Mouse (Mus musculus) adipocyte (in vitro differentiated cells): ENCODE data around the gene Ermap.

Experiments used
- DNase-seq: peaks from one replicate; pipeline ENCODE4 v3.0.0-alpha.2; 2016; ENCODE audit warnings: low spot score

Ermap gene

DNA sequence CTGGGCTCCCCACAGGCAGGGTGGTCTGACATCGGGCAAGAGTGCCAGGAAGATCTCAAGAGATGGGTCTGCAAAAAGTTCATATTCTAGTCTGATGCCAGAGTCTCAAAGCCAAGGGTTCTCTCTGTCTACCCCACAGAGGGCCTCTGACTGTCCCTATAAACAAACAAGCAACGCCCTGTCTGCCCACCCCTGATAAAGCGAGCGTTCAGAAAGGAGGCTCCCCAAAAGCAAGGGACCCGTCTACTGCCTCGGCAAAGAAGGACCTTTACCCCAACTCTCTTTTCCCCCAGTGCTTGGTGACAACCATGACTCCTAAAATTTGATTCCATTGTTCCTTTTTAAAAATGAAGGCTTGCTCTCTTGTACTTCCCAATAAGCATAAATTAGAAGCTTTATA lies at the start of gene Ermap:
Gene Ermap, minus strand, starts transcription at position 148 of the 400 bp plus-strand sequence.
- no peak for DNase-seq

DNA sequence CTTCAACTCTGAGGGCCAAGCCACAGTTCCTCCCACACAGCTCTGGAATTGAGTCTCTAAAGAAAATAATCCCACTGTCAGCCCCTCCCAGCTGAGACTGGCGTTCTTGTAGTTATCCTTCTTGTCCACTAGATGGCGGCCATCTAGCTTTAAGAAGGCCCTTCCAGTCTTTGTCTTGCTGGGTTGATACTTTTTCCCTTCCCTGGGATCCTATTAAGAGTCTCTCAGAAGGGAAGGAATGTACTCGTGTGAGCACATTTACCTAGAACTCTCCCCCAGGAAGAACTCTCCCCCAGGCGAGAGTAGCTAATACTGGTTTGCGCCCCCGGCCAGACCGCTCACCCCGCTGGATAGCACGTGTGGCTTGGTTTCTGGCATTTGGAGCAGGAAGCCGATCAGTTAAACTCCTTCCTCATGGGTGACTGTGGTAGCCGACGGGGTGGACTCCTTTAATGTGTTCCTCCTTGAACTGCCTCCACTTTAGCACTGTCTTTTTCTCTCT lies 49.4 kb upstream of the Ermap start:
- peak; percentile 72 for DNase-seq

DNA sequence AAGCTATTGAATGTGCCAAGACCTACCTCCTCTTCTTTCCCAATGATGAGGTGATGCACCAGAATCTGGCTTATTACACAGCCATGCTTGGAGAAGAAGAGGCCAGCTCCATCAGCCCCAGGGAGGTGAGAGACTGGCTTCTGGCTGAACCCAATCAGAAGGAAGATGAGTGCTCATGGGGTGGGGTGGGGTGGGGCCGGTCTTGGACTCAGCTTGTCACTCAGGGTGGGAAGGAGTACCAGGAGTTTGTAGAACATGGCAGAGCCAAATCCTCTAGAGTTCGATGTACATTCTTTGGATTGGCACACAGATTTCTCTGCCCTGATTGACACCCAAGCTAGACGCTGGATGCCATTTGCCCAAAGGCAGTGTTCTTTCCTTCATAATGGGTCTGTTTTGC lies 48.9 kb upstream of the Ermap start:
- DNase-seq: no peak

DNA sequence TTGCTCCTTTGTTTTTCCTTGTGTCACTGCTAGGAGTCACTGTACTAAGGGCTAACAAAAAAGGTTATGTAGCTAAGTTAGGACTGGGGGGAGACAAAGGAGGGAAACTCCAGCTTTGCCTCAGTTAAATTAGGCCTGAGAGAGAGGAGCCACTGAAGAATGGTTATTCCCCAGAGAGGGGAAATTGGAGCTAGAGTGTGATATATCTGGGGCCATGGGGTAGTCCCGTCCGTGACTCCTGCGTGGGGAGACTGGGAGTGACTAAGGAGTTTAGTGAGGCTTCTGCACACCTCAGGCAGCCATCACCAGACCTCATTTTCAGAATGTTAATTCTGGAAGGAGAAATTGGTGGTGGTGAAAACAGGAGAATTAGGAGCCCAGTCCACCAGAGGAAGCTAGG lies 44.5 kb upstream of the Ermap start:
- no peak for DNase-seq

DNA sequence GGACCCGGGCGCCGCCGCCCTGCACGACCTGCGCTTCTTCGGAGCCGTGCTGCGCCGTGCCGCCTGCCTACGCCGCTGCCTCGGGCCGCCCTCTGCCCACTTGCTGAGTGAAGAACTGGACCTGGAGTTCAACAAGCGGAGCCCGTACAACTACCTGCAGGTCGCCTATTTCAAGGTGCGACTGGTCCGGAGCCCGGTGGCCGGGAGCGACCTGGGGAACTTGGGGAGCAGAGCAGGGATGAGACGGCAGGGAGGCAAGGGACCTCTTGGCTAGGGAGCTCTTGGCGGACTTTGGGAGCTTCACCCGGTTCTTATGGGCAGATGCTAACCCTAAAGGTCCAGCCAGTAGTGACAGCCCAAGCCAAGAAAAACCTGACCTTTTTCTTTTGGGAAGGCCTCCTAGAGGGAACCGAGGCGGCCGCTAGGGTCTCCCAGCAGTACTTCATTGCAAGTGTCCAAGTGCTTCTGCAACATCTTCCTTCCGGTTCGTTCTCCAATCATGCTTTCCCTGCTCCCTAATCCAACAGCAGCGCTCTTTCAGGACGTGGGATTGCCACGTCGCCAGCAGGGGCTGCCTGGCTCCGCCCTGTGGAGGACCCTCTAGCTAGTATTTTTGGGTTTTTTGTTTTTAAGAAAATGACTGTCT lies 43.6 kb upstream of the Ermap start:
- peak; percentile 71 for DNase-seq

DNA sequence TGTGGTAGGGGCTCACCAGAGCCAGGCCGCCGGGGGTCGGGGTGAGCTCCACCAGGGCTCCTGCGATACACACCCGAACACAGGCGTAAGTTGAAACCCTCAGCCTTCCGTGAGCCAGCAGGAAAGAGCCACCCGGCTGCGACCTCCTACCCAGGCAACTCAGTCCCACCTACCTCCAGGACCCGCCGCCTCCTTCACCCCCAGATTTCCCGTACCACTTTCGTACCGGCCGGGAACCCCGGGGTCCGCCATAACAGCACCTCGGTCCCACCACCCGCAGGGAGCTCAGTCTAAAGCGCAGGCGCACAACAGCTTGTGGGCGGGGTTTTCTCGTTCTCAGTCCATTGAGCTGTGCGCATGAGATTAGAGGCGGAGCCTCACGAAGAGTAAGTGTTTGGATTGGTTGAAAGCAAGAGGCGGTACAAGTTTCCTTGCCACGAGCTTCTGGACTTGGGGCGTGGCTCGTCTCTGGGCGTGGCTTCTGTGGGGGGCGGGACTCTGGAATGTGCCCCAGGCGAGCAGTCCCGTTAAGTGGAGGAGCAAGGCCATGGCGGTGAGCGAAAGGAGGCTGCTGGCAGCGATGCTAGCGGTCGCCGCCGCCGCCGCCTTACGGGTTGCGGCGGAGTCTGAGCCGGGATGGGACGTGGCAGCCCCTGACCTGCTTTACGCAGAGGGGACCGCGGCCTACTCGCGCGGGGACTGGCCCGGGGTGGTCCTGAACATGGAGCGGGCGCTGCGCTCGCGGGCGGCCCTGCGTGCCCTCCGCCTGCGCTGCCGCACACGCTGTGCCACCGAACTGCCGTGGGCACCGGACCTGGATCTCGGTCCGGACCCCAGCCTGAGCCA lies 42.8 kb upstream of the Ermap start, which contains the start of the genes AU022252 and P3h1:
Gene AU022252, minus strand, starts transcription at position 303 of the 846 bp plus-strand sequence.
Gene P3h1, plus strand, starts transcription at position 506 of the 846 bp plus-strand sequence.
- peak; percentile 99 for DNase-seq

DNA sequence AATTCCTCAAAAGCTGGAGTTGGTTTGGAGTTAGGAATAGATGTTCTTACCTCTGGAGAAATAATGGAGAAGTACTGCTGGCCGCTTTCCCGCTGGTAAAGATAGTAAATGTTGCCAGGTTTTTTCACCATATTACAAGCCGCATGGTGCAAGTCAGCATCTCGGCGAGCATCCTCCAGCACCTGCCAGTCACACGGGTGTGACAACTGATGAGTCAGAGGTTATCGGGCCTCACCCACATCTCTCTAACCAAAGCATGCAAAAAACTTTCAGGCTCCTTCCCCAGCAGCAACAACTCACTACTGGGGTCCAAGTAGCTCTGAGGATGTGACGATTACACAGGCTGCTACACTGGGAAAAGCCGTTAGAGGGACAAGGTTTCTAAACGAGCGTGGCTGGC lies 36.9 kb upstream of the Ermap start:
- no peak for DNase-seq

DNA sequence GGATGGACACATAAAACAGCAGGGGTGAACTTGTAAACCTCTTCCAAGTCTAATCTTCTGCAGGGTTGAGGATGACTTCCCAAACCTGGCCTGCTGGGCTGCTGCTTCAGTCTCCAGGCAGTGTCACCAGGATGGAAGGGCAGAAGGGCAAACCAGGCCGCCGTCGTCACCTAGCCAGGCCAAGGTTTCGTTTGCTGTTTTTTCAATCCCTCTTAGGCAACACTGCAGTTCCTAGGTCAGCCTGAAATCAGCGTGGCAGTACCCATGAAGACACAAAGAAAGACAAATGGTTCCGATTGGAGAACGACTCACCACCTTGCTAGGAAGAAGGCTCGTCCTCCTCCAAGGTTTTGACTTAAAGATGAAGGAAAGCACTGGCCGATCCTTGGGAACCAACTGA lies 35.9 kb upstream of the Ermap start:
- no peak for DNase-seq

DNA sequence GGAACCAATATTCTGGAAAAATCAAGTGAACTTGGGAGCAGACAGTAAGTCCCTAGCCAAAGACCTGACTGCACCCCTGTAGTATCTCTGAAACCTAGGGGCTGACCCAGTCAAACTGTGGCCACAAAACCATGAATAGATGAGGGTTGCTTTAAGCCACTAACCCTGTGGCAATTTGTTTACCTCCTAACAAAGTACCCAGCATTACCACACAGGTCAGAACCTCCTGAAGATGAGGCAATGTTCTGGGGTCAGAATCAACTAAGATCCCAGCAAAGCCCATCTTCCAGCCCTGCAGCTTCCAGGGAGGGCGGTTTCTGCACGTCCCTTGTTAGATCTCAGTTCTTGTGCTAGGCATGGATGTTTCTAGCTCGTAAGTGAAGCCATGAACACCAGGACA lies 34.7 kb upstream of the Ermap start:
- no peak for DNase-seq

DNA sequence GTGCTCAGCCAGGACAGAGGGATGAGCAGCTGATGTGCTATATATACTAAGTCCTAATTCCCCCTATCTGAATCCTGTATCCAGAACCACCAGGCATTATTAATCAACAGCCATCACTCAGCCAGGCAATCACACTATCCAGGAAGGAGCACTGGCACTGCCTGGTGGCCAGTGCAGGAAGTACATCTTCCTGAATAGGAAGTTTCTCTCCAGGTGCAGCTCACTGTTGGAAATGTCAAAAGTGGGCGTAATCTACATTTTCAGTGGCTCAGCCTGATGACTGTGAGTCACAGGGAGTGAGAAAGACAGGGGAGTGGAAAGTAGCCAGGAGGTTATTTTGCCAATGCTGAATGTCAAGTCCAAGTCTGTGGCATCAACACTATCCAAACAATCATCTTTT lies 33.9 kb upstream of the Ermap start:
- DNase-seq: peak; percentile 43

DNA sequence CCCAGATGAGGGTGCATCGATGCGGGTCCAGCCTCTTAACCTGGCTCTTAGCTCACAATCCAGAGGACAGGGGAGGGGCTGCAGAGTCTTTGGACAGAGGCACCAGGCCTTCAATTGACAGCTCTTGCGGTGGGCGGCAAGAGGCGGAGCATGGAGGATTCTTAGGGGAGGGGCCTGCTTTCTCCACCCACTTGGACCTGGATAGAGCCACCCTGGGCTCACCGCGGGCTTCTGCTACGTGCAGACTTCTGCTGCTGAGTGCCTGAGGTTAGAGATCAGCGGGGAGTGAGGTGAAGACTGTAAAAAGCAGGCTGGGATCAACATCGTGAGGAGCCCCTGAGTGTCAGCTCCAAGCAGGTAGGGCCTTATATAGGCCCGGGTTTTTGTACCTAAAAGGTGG lies 28.4 kb upstream of the Ermap start, which contains the start of gene Tmem269:
Gene Tmem269, minus strand, starts transcription at position 49 of the 400 bp plus-strand sequence.
- DNase-seq: no peak

DNA sequence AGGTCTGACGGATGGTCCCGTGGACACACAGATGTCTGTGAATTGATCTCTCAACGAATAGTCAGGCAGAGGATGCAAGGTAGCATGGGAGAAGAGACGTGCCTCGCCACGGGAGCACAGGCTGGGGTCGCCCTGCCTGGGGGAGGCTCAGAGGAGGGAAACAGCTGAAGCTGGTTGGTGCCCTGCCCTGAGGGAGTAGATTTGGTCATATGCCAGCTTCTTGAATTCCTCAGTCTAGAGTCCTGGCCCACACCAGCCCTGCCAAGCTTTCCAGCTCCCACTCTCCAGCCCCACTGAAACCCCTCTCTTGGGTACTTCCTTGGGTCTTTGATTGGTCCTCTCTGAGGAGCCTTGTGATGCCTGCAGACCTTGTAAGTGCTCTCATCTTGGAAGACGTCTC lies 26.9 kb upstream of the Ermap start:
- DNase-seq: peak; percentile 14

DNA sequence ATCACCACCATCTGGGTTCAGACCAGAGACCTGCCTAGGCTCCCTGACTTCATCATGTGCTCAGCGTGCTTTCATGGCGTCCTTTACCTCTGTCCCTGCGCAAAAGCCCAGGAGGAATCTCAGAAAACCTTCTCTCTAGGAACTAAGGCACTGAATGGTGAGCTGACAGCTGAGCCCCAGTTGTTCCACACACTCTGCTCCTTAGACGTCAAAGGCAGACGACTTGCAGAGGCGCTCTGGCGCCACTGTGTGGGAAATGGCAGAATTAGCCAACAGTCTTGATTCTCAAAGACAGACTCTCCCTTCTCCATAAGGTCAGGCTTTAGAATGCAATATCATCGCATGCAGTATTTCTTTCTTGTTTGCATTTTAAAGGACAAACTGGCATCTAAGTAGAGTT lies 14.9 kb upstream of the Ermap start:
- DNase-seq: peak; percentile 65

DNA sequence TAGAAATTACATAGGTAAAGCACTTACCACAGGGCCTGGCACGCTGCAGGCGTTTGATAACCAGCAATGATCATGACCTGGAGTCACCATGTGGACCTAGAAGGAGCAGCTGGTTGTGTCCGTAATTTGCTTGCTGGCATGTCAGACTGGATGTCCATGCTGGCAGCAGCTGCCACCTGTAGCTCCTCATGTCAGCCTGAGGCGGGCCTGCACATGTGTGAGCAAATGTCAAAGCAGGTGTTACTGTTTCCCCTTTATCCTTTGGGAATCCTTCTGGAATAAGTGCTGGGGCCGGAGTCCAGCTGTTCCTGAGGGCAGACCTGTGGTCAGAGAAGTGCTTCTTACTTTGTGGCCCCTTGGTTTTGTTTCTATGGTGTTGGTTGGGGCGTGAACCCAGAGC lies 8.3 kb upstream of the Ermap start:
- DNase-seq: no peak

DNA sequence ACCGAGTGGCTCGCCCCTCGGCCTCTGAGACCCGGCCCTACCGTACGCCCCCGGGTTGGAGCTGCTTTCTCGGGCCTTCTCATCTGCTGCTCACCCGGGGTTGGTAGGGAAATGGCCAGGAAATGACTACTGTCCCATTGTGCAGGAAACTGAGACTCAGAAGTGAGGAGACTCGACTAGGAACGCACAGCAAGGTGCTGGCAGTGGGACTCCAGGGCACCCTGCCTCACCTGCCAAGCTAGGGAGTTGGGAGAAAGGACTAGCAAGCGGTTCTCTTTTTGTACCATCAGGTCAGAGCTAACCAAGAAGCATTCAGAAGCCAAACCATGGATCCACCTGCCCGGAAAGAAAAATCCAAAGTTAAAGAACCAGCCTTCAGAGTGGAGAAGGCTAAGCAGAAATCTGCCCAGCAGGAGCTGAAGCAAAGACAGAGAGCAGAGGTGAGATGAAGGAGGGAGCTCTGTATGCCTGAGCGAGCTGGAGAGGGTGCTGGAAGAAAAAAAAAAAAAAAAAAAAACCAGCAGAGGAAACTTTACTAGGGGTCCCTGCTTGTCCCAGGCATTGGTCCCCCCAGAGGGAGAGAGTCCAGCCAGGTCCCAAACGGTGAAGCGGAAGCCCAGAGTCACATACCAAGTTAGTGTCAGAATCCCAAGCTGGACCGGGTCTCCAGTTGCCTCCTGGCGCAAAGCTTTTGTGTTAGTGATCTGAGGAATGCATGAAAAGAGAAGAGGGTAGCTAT lies 5.9 kb upstream of the Ermap start:
- DNase-seq: peak; percentile 16

DNA sequence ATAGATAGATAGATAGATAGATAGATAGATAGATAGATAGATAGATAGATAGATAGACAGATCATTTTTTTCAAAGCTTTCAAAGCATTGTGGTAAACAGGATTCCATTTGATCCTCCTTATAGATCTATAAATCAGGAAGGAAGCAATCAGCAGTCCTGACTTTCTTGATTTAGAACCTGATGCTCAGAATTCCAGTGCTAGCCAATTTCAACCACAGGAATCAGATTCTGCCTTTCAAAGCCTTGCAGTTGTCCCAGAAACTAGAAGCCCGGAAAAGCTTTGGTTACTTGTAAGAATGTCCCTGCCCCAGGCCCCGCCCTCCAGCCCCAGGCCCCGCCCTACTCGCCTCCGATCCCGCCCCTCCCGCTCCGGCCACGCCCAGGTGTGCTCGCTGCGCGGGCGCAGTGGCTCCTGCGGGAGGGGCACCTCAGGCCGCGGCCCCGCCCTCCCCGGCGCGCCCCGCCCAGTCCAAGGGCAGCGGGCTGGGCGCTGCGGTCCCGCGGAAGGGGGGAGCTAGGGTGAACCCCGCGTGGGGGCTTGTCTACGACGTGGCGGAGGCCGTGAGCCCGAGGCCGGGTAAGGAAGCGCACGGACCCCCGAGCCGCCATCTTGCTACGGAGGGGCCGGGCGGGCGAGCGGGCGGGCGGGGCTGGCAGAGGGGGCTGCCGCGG lies 5.2 kb upstream of the Ermap start, which contains the start of gene Svbp:
Gene Svbp, plus strand, starts transcription at position 398 of the 673 bp plus-strand sequence.
- peak; percentile 84 for DNase-seq

DNA sequence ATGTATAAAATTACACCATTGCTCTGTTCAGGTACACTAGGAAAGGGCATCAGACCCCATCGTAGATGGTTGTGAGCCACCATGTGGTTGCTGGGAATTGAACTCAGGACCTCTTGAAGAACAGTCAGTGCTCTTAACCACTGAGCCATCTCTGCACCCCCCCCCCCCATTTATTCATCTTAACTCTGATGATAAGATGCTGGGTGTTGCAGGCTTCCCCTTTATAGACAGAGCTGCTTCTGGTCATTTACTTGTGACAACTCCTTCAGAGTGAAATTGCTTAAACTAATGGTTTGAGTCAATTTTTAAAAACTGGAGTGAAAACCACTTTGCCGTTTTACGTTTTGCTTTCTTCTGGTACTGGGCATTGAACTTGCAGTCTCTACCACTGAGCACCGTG lies 2.9 kb upstream of the Ermap start:
- no peak for DNase-seq

DNA sequence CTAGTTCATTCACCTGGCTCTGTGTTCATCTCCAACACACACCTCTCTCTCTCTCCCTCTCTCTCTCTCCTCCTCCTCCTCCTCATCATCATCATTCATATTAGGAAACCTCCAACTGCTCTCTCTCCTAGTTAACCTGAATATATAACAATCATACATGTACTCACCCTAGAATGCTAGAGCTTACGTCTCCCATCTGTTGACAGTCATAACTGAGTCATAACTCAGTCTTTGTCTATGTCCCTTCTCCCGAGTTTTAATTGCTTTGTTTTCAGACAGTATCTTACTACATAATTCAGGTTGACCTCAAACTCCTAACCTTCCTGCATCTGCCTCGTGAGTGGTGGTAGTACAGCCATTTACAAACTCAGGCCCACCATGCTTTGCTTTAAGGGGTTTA lies 1.5 kb upstream of the Ermap start:
- no peak for DNase-seq

DNA sequence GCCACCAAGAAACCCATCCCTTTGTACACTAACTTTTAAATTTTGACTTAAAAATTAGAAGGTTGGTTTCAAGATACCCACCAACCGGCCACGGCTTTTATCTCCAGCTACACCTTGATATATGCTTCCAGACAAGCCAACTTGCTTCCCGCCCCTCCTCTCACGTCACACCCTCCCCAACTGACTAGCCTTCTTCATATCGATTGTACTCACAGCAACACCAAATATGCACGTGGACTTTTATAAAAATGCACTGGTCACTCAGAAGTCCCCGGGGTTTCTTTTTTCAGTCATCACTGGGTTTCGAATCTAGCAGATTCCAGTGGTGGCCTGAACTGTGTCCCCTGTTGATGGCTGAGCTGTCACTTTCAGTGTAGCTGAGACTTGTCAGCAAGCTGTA lies 807 bp upstream of the Ermap start:
- DNase-seq: no peak

DNA sequence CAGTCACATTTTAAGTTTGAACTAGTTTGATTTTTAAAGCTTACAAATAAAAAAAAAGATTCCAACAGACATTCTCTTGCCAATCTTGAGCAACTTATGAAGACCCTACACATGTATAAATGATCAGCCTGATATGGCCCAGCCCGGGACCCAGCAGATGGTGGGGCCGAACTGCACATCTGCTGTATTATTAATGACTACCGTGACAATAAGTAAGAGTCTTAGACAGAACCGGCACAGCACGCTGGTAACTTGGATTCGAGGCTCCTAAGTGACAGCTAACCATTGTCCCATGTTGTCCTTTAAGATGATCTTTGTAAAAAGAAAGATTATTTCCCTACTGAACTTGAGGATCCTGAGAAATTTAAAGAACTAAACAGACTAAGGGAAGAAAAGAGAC lies 419 bp downstream of the Ermap start:
- DNase-seq: no peak

DNA sequence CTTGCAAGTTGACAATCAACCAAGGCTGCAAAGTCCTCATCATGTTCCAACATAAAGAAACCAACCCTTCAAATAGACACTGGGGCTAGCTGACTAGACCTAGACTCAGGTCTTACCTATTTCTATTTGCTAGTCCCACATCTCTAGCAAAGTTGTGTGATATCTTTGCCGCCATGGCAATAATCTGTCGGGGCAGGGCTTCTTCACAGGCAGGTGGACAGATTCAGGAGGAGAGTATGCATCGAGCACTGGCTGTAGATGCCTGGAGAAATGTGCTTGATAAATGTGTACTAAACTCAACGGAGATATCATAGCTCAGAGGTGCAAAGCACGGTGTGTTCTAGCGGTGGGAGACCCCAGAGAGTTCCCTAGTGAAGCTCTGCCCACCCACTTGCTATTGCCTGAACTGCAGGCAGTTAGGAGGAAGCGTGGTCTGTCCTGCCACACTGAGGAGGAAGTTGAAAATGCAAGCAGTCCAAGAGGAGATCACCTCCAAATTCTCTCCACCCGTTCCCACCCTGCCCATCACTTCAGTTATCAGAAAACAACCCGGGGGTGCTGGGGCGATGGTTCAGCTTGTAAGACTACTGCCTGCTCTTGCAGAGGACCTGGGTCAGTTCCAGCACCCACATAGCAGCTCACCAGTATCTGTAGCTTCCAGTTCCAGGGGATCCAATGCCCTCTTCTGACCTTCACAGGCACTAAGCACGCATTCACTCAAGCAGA lies 1.6 kb downstream of the Ermap start:
- DNase-seq: no peak
